Mouse (Mus musculus) heart, embryonic 10.5 days (tissue): Measurements from ENCODE around the gene Ube3b. TPM values are rescaled to one million over a fixed set of nuclear protein-coding genes. Genes with fewer than 3 reads are reported as not detected.

Experiments used
- microRNA-seq: library from miRNA; unstranded; fragments of <30 nt; microRNA quantifications from one replicate; pipeline ENCODE4, GENCODE M21; 2017
- polyA plus RNA-seq: library from polyadenylated mRNA; unstranded; fragments of >200 nt; fragmentation: Nextera tagmentation; extraction: Ambion mirVana; gene quantifications from 2 replicates; pipeline ENCODE4 v1.2.1, GENCODE M21; 2016

Ube3b gene
- polyA plus RNA-seq, 1 experiment from 2014 or later: 47.9 TPM

Small RNA genes lying within 50 kb of the gene (microRNA-seq; reads per million reads assigned to microRNA genes)
- gene Mir7027: not detected

Other genes with a start within 250 kb of the Ube3b start
- 5.8 and 11.7 TPM in 2 replicates for gene Acacb, start 234.1 kb upstream of the Ube3b start, polyA plus RNA-seq
- gene Foxn4, start 106.8 kb upstream of the Ube3b start, polyA plus RNA-seq: not detected in 2 replicates
- 0.71 and 0.82 TPM in 2 replicates for gene Myo1h, start 91.4 kb upstream of the Ube3b start, polyA plus RNA-seq
- gene Kctd10, start 99 bp upstream of the Ube3b start, polyA plus RNA-seq: 105 and 113 TPM in 2 replicates
- gene Mmab, start 63.5 kb downstream of the Ube3b start, polyA plus RNA-seq: 28.5 and 34.5 TPM in 2 replicates
- gene Mvk, start 63.7 kb downstream of the Ube3b start, polyA plus RNA-seq: 34.1 and 45.1 TPM in 2 replicates
- gene Fam222a, start 187.4 kb downstream of the Ube3b start, polyA plus RNA-seq: 0.60 and 1.5 TPM in 2 replicates